Mouse (Mus musculus) intestine, postnatal 0 days (tissue): ENCODE data around the gene Emilin2. TPM values are rescaled to one million over a fixed set of nuclear protein-coding genes. Genes with fewer than 3 reads are reported as not detected.

ENCODE experiments used
- ATAC-seq: fragments of 200-750 bp; cut with Nextera tagmentation; 2 replicates; pipeline ENCODE4 v1.8.0; 2017; ENCODE audit warnings: mild to moderate bottlenecking, moderate TSS enrichment, moderate library complexity
- H3K27ac ChIP-seq: fragments of 300-500 bp; sonication (generic); 2 replicates; pipeline ENCODE4 v1.5.1; 2014; ENCODE audit warnings: mild to moderate bottlenecking, low read depth, low read length, moderate library complexity
- H3K27me3 ChIP-seq: fragments of 300-500 bp; sonication (generic); replicated peaks from 2 replicates; pipeline ENCODE4 v1.6.1; 2014; ENCODE audit warnings: low read length, mixed read lengths; ENCODE audit not compliant: control insufficient read depth, insufficient read depth
- H3K36me3 ChIP-seq: fragments of 300-500 bp; sonication (generic); 2 replicates; pipeline ENCODE4 v1.6.1; 2014; ENCODE audit warnings: mild to moderate bottlenecking, moderate library complexity; ENCODE audit not compliant: control insufficient read depth, insufficient read depth
- H3K4me1 ChIP-seq: fragments of 300-500 bp; sonication (generic); replicated peaks from 2 replicates; pipeline ENCODE4 v1.6.1; 2014; ENCODE audit warnings: antibody characterized with exemption, low read length, mixed read lengths; ENCODE audit not compliant: control insufficient read depth, insufficient read depth
- H3K4me2 ChIP-seq: fragments of 300-500 bp; sonication (generic); replicated peaks from 2 replicates; pipeline ENCODE4 v1.6.1; 2014; ENCODE audit warnings: low read depth, mild to moderate bottlenecking, moderate library complexity
- H3K4me3 ChIP-seq: fragments of 300-500 bp; sonication (generic); 2 replicates; pipeline ENCODE4 v1.5.1; 2014; ENCODE audit warnings: low read depth, low read length
- H3K9ac ChIP-seq: fragments of 300-500 bp; sonication (generic); 2 replicates; pipeline ENCODE4 v1.6.1; 2014; ENCODE audit warnings: mild to moderate bottlenecking, low read depth, low read length
- H3K9me3 ChIP-seq: fragments of 300-500 bp; sonication (generic); 2 replicates; pipeline ENCODE4 v1.6.1; 2016; ENCODE audit warnings: mixed run types; ENCODE audit not compliant: control insufficient read depth
- CTCF ChIP-seq: sonication (generic); IDR thresholded peaks from 2 replicates; pipeline ENCODE4 v1.5.1; 2016; ENCODE audit warnings: low read depth, mild to moderate bottlenecking, control low read depth, antibody characterized with exemption, moderate library complexity
- WGBS: fragments of 180-500 bp; shearing (Covaris S2); extraction: QIAGEN DNeasy Blood & Tissue Kit; methylation state at CpG from one replicate; pipeline ENCODE4 v1.1.7; 2014; 5-methylcytosine and 5-hydroxymethylcytosine counted together
- polyA plus RNA-seq: library from polyadenylated mRNA; unstranded; fragments of >200 nt; fragmentation: Nextera tagmentation; extraction: Ambion mirVana; gene quantifications from 2 replicates; pipeline ENCODE4 v1.2.1, GENCODE M21; 2015

Emilin2 gene
- polyA plus RNA-seq, 1 experiment from 2014 or later: 0.82 TPM

- Histone ChIP-seq H3K9me3 (no peaks in the 10 kb centered on the region), H3K4me3 (no peak overlapping the region), H3K4me2 (no peak overlapping the region), H3K4me1 (no peaks in the 10 kb centered on the region), H3K27ac (no peak overlapping the region), H3K27me3 (no peaks in the 10 kb centered on the region), H3K36me3 (peaks cover 46% of the 10 kb centered on the region), H3K9ac (no peak overlapping the region)
- ATAC-seq: no peak
- no peak for TF ChIP-seq CTCF
- WGBS: 76% methylated on average over 2 of the region's 2 CpGs
These were observed 61.7 kb downstream of the Emilin2 start for GRCm38 (mm10) chr17:71250046-71250445.

DNA sequence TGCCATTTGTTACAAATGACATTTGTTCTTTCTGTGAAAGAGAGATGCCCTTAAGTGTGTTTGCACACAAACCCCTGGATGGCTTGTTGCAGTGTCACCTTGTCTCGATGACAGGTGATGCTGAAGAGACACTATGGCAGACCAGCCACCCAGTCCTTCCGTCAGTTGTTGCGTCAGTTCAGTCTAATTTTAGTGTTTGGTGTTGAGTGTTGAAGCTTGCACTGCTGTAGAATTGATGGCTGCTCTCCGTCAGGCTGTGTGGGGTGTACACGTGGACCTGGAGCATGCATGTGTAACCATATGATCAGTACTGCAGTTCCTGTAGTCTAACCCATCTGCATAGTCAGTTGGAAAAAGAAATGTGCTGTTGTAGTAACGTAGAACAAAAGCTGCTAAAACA, 62.8 kb downstream of the Emilin2 start:
- WGBS: 86% methylated on average over 6 of the region's 6 CpGs
- TF ChIP-seq CTCF: no peak
- H3K4me2 ChIP-seq: no peak overlapping the region
- H3K27ac ChIP-seq: no peak overlapping the region
- H3K4me1 ChIP-seq: no peaks in the 10 kb centered on the region
- peaks cover 57% of the 10 kb centered on the region for H3K36me3 ChIP-seq
- H3K4me3 ChIP-seq: no peak overlapping the region
- no peak for ATAC-seq
- H3K9ac ChIP-seq: no peak overlapping the region
- no peaks in the 10 kb centered on the region for H3K9me3 ChIP-seq
- no peaks in the 10 kb centered on the region for H3K27me3 ChIP-seq

GRCm38 (mm10) chr17:71246022-71246421, 65.8 kb downstream of the Emilin2 start:
- Histone ChIP-seq H3K4me1 (no peaks in the 10 kb centered on the region), H3K4me2 (no peak overlapping the region), H3K36me3 (peaks cover 77% of the 10 kb centered on the region), H3K27me3 (no peaks in the 10 kb centered on the region), H3K9ac (no peak overlapping the region), H3K9me3 (no peaks in the 10 kb centered on the region), H3K4me3 (no peak overlapping the region), H3K27ac (no peak overlapping the region)
- no peak for TF ChIP-seq CTCF
- no peak for ATAC-seq
- WGBS: 93% methylated on average over 4 of the region's 4 CpGs

DNA sequence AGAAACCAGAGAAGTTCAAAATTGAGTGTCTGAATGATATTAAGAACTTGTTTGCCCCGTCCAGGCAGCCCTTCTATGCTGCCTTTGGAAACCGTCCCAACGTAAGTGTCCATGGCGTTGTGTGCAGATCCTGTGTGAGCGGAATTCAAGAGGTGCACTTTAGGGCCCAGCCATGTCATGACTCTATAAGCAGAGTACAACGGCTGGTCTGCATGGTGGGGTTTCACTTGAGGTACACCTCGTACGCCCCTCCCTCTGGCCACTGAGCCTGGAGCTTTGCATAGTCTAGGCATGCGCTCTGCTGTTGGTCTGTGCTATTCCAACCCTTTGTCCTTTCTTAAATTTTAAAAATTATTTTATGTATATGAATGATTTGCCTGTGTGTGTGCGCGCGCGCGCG, 66.6 kb downstream of the Emilin2 start:
- Histone ChIP-seq H3K36me3 (peaks cover 85% of the 10 kb centered on the region), H3K4me2 (no peak overlapping the region), H3K4me3 (no peak overlapping the region), H3K27me3 (no peaks in the 10 kb centered on the region), H3K9ac (no peak overlapping the region), H3K27ac (no peak overlapping the region), H3K9me3 (no peaks in the 10 kb centered on the region), H3K4me1 (no peaks in the 10 kb centered on the region)
- no peak for TF ChIP-seq CTCF
- ATAC-seq: no peak
- 98% methylated on average over 15 of the region's 15 CpGs for WGBS

DNA sequence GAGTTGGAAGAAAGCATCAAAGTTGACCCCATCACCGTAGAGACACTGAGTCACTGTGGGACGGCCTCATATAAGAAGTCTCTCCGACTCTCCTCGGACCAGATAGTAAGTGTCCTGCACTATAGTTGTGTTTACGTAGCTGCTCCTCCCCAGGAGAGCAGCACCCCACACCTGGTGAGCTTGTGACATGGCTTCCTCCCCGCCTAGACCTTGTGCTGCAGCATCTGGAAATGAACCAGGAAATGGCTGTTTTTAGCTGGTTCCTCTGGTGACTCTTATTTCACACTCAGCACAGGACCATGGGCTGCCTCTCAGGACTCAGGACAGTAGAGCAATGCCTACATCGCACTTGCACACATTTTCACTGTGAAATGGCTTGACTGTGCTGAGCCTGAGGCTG, 69.1 kb downstream of the Emilin2 start:
- Histone ChIP-seq H3K4me1 (no peaks in the 10 kb centered on the region), H3K27me3 (no peaks in the 10 kb centered on the region), H3K4me3 (no peak overlapping the region), H3K4me2 (no peak overlapping the region), H3K9ac (no peak overlapping the region), H3K9me3 (no peaks in the 10 kb centered on the region), H3K36me3 (peaks cover 85% of the 10 kb centered on the region), H3K27ac (no peak overlapping the region)
- TF ChIP-seq CTCF: no peak
- ATAC-seq: no peak
- WGBS: 91% methylated on average over 7 of the region's 7 CpGs

GRCm38 (mm10) chr17:71240811-71241210, 71.0 kb downstream of the Emilin2 start:
- 93% methylated on average over 9 of the region's 9 CpGs for WGBS
- no peak for ATAC-seq
- H3K4me3 ChIP-seq: no peak overlapping the region
- H3K9ac ChIP-seq: no peak overlapping the region
- H3K9me3 ChIP-seq: no peaks in the 10 kb centered on the region
- no peaks in the 10 kb centered on the region for H3K27me3 ChIP-seq
- H3K4me1 ChIP-seq: no peaks in the 10 kb centered on the region
- H3K4me2 ChIP-seq: no peak overlapping the region
- no peak for TF ChIP-seq CTCF
- H3K36me3 ChIP-seq: peaks cover 75% of the 10 kb centered on the region
- H3K27ac ChIP-seq: no peak overlapping the region

- H3K27me3 ChIP-seq: no peaks in the 10 kb centered on the region
- no peak for ATAC-seq
- no peak overlapping the region for H3K27ac ChIP-seq
- H3K4me1 ChIP-seq: no peaks in the 10 kb centered on the region
- H3K4me3 ChIP-seq: no peak overlapping the region
- H3K36me3 ChIP-seq: peaks cover 73% of the 10 kb centered on the region
- no peak overlapping the region for H3K4me2 ChIP-seq
- TF ChIP-seq CTCF: no peak
- H3K9ac ChIP-seq: no peak overlapping the region
- WGBS: 97% methylated on average over 7 of the region's 7 CpGs
- H3K9me3 ChIP-seq: no peaks in the 10 kb centered on the region
These were observed 73.3 kb downstream of the Emilin2 start for GRCm38 (mm10) chr17:71238494-71238893.
